Mouse (Mus musculus): ENCODE measurements around the gene Atxn7l1.

- no peak for TF ChIP-seq POLR2A (IDR thresholded peaks at IDR 0.05; ENCODE audit: insufficient read depth, low read depth, low read length)
- no peak for TF ChIP-seq CTCF (IDR thresholded peaks at IDR 0.05; ENCODE audit: insufficient read depth, low read depth, low read length)
Observed at GRCm38 (mm10) chr12:33303384-33303770, 155.9 kb downstream of the Atxn7l1 start.

Data from olfactory bulb, adult 2 months (tissue).